8 mouse cellular contexts compared by ENCODE assay signal in genomic region chr1:190911415-190912123, GRCm38 (mm10). TPM values are rescaled to one million over a fixed set of nuclear protein-coding genes. Genes with fewer than 3 reads are reported as not detected.
DNase-seq lines count a peak whose midpoint lies in the region; ATAC-seq and TF ChIP-seq lines count a peak whose summit lies in the region.

TSS of gene Rps6kc1 (minus strand) at chr1:190911770.

- H3K4me3 ChIP-seq in hindbrain, embryonic 16.5 days (ENCODE audit: low read length): peak within 1 kb of the TSS; percentile 93
- peak within 1 kb of the TSS; percentile 97 for H3K4me3 ChIP-seq in left cerebral cortex, adult 2 months
- peak within 1 kb of the TSS; percentile 84 for H3K4me3 ChIP-seq in macrophage (ENCODE audit: inconsistent target)

- H3K79me2 ChIP-seq in macrophage (ENCODE audit: inconsistent target): peaks cover 31% of the 10 kb centered on the region

- peak within 1 kb of the TSS; percentile 94 for H3K9ac ChIP-seq in hindbrain, embryonic 16.5 days (ENCODE audit: low read depth, low read length)

- under 1% methylated on average over 47 of the region's 47 CpGs for WGBS in hindbrain, embryonic 16.5 days
- 2% methylated on average over 47 of the region's 47 CpGs for WGBS in macrophage (ENCODE audit: missing documents)

- no peaks in the 10 kb centered on the region for H3K9me3 ChIP-seq in hindbrain, embryonic 16.5 days (ENCODE audit: control insufficient read depth, low read length)

- no peaks in the 10 kb centered on the region for H3K36me3 ChIP-seq in hindbrain, embryonic 16.5 days (ENCODE audit: control insufficient read depth, insufficient read depth, low read length)
- H3K36me3 ChIP-seq in macrophage (ENCODE audit: inconsistent target): no peaks in the 10 kb centered on the region

- intact Hi-C loops in left cerebral cortex, adult 2 months (cut with DNase I): loop anchor here (1.0 kb wide), 1 partner anchor 17 kb away; no protein-coding TSS in a partner anchor

- H3K4me2 ChIP-seq in hindbrain, embryonic 16.5 days (ENCODE audit: low read length): peak within 1 kb of the TSS; percentile 83

- DNase-seq in WW6 (ENCODE audit: low read depth, low spot score): peak; percentile 31
- DNase-seq in cerebellum, postnatal 4 days (ENCODE audit: low spot score in 2 of 2): peak; percentile 76 to 80
- peak; percentile 81 for DNase-seq in gastrocnemius, adult 18-20 months (ENCODE audit: low spot score)
- DNase-seq in left cerebral cortex, adult 2 months (ENCODE audit: extremely low spot score in 1 of 2, low spot score in 2 of 2): peak; percentile 82 to 83
- peak; percentile 87 for DNase-seq in right cerebral cortex, adult 18-20 months
- DNase-seq in urinary bladder, adult 2 months (ENCODE audit: low spot score): peak; percentile 70

- H3K27ac ChIP-seq in hindbrain, embryonic 16.5 days (ENCODE audit: low read depth, low read length): peak within 1 kb of the TSS; percentile 82
- H3K27ac ChIP-seq in left cerebral cortex, adult 2 months: peak within 1 kb of the TSS; percentile 89
- peak within 1 kb of the TSS; percentile 46 for H3K27ac ChIP-seq in macrophage

- H3K27me3 ChIP-seq in hindbrain, embryonic 16.5 days (replicated peaks; ENCODE audit: control insufficient read depth, insufficient read depth, low read length): no peaks in the 10 kb centered on the region

- TF ChIP-seq CTCF in left cerebral cortex, adult 2 months (IDR thresholded peaks at IDR 0.05): no peak

- peak; percentile 96 for ATAC-seq in hindbrain, embryonic 16.5 days

- H3K4me1 ChIP-seq in hindbrain, embryonic 16.5 days (ENCODE audit: control insufficient read depth, insufficient read depth, low read depth, low read length): peaks cover 15% of the 10 kb centered on the region

RNA-seq across cellular contexts. Expression of gene Rps6kc1, which starts in this region (rescaled TPM):
- total RNA-seq in gastrocnemius, adult 18-20 months (2021): 10 to 100 TPM; 18.2 to 18.7 TPM
- 28.4 and 33.9 TPM in 2 replicates for polyA plus RNA-seq in hindbrain, embryonic 16.5 days (2015; fragmentation: Nextera tagmentation; extraction: Ambion mirVana)
- 100 to 1,000 TPM; 111 to 117 TPM for total RNA-seq in left cerebral cortex, adult 2 months (2021)
- 100 to 1,000 TPM in 16 of 26 experiments, 10 to 100 TPM in 10; 54.9 to 228 (median 116) TPM for total RNA-seq in macrophage (2018; cell fraction: chromatin; rRNA removed)
- 10 to 100 TPM; 11.8 to 31.5 (median 22.7) TPM for total RNA-seq in macrophage (2018; cell fraction: cytosol; rRNA removed)
- total RNA-seq in macrophage (2018; cell fraction: nucleus; rRNA removed): 100 to 1,000 TPM in 1 of 26 experiments, 10 to 100 TPM in 25; 23.2 to 116 (median 53.3) TPM
- polyA plus RNA-seq in macrophage (2018): 16.6 to 20.5 TPM (median 19.7 TPM) in 3 replicates
- 9.5 and 13.8 TPM in 2 replicates for polyA plus RNA-seq in urinary bladder, adult 2 months (2012; rRNA removed)

Comparison
In these comparisons a context has a peak if more than half of its experiments do, and no peak if none do; other contexts are left out.
1. Peak in every context shown above with its lines: DNase-seq, ATAC-seq, H3K4me3 ChIP-seq and H3K27ac ChIP-seq.
2. RNA of gene Rps6kc1 (total RNA-seq): 111 to 117 TPM in left cerebral cortex, adult 2 months; 18.2 to 18.7 TPM in gastrocnemius, adult 18-20 months; every median in the first group is over 4 times any median in the second.
3. DNase-seq: peak in every context shown above with its lines; median percentile 87 in right cerebral cortex, adult 18-20 months; 82 in left cerebral cortex, adult 2 months; 81 in gastrocnemius, adult 18-20 months; 78 in cerebellum, postnatal 4 days; 70 in urinary bladder, adult 2 months; 31 in WW6.